Mouse (Mus musculus) embryonic facial prominence, embryonic 10.5 days (tissue): ENCODE measurements around the gene Zdhhc21. TPM values are rescaled to one million over a fixed set of nuclear protein-coding genes. Genes with fewer than 3 reads are reported as not detected.
A peak's percentile ranks its signal among the peaks of the same experiment; 100 is the strongest.

ENCODE experiments used
- DNase-seq: peaks from one replicate; pipeline ENCODE4 v3.0.0-alpha.2; 2017; ENCODE audit warnings: low spot score
- H3K27ac ChIP-seq: fragments of 300-500 bp; sonication (generic); replicated peaks from 2 replicates; pipeline ENCODE4 v1.5.1; 2016; ENCODE audit warnings: mild to moderate bottlenecking
- H3K27me3 ChIP-seq: fragments of 300-500 bp; sonication (generic); replicated peaks from 2 replicates; pipeline ENCODE4 v1.6.1; 2016; ENCODE audit warnings: low read depth, mild to moderate bottlenecking; ENCODE audit not compliant: poor library complexity, severe bottlenecking
- H3K36me3 ChIP-seq: fragments of 300-500 bp; sonication (generic); replicated peaks from 2 replicates; pipeline ENCODE4 v1.6.1; 2016; ENCODE audit warnings: mild to moderate bottlenecking, moderate library complexity
- H3K4me1 ChIP-seq: fragments of 300-500 bp; sonication (generic); 2 replicates; pipeline ENCODE4 v1.6.1; 2016
- H3K4me3 ChIP-seq: fragments of 300-500 bp; sonication (generic); 2 replicates; pipeline ENCODE4 v1.5.1; 2016; ENCODE audit warnings: mild to moderate bottlenecking, moderate library complexity
- H3K9me3 ChIP-seq: fragments of 300-500 bp; sonication (generic); 2 replicates; pipeline ENCODE4 v1.6.1; 2016; ENCODE audit warnings: mild to moderate bottlenecking
- WGBS: fragments of 180-500 bp; shearing (Covaris S2); methylation state at CpG from one replicate; pipeline ENCODE4 v1.1.7; 2016; 5-methylcytosine and 5-hydroxymethylcytosine counted together
- polyA plus RNA-seq: library from polyadenylated mRNA; unstranded; fragments of >200 nt; fragmentation: Nextera tagmentation; extraction: Ambion mirVana; gene quantifications from 2 replicates; pipeline ENCODE4 v1.2.1, GENCODE M21; 2016

Gene Zdhhc21
- polyA plus RNA-seq, 1 experiment from 2014 or later, result 13.5 TPM

- Histone ChIP-seq H3K27me3 (no peaks in the 10 kb centered on the region), H3K9me3 (no peaks in the 10 kb centered on the region), H3K4me1 (peaks cover 10% of the 10 kb centered on the region), H3K36me3 (no peaks in the 10 kb centered on the region), H3K27ac (peak overlapping the region; percentile 89), H3K4me3 (peak overlapping the region; percentile 75)
- no peak for DNase-seq
- WGBS, result 40% methylated on average over 4 of the region's 4 CpGs
Measured at GRCm38 (mm10) chr4:82858431-82859010, 1.2 kb downstream of the Zdhhc21 start.

- Histone ChIP-seq H3K9me3 (no peaks in the 10 kb centered on the region), H3K36me3 (peaks cover 6% of the 10 kb centered on the region; the same call in 1 of the 2 replicates), H3K27me3 (no peaks in the 10 kb centered on the region), H3K27ac (no peak overlapping the region), H3K4me3 (no peak overlapping the region), H3K4me1 (peaks cover 10% of the 10 kb centered on the region)
- 92% methylated on average over 3 of the region's 3 CpGs for WGBS
- no peak for DNase-seq
Measured at GRCm38 (mm10) chr4:82856986-82857385, 2.8 kb downstream of the Zdhhc21 start.

- no peak overlapping the region for H3K4me3 ChIP-seq
- H3K4me1 ChIP-seq, result peaks cover 17% of the 10 kb centered on the region
- H3K27ac ChIP-seq, result no peak overlapping the region
- no peaks in the 10 kb centered on the region for H3K9me3 ChIP-seq
- no peaks in the 10 kb centered on the region for H3K27me3 ChIP-seq
- H3K36me3 ChIP-seq, result peaks cover 6% of the 10 kb centered on the region; the same call in 1 of the 2 replicates
- whole genome bisulfite sequencing, result 89% methylated on average over 2 of the region's 2 CpGs
- no peak for DNase-seq
Measured at GRCm38 (mm10) chr4:82853809-82854208, 5.9 kb downstream of the Zdhhc21 start.

GRCm38 (mm10) chr4:82848552-82849234, 11.1 kb downstream of the Zdhhc21 start:
- peaks cover 14% of the 10 kb centered on the region for H3K4me1 ChIP-seq
- no peaks in the 10 kb centered on the region for H3K9me3 ChIP-seq
- DNase-seq, result no peak
- peaks cover 20% of the 10 kb centered on the region for H3K36me3 ChIP-seq
- no peak overlapping the region for H3K27ac ChIP-seq
- H3K4me3 ChIP-seq, result no peak overlapping the region
- 55% methylated on average over 5 of the region's 5 CpGs for WGBS
- no peaks in the 10 kb centered on the region for H3K27me3 ChIP-seq

GRCm38 (mm10) chr4:82837526-82838240, 22.1 kb downstream of the Zdhhc21 start:
- WGBS, result 74% methylated on average over 3 of the region's 3 CpGs
- peaks cover 43% of the 10 kb centered on the region for H3K36me3 ChIP-seq
- H3K9me3 ChIP-seq, result no peaks in the 10 kb centered on the region
- H3K27ac ChIP-seq, result no peak overlapping the region
- H3K4me1 ChIP-seq, result no peaks in the 10 kb centered on the region
- DNase-seq, result no peak
- no peaks in the 10 kb centered on the region for H3K27me3 ChIP-seq
- no peak overlapping the region for H3K4me3 ChIP-seq

GRCm38 (mm10) chr4:82831155-82831554, 28.6 kb downstream of the Zdhhc21 start:
- Histone ChIP-seq H3K9me3 (no peaks in the 10 kb centered on the region), H3K27ac (no peak overlapping the region), H3K4me3 (no peak overlapping the region), H3K36me3 (peaks cover 26% of the 10 kb centered on the region), H3K27me3 (no peaks in the 10 kb centered on the region), H3K4me1 (no peaks in the 10 kb centered on the region)
- no peak for DNase-seq
- 98% methylated on average over 2 of the region's 2 CpGs for WGBS

- H3K4me3 ChIP-seq, result no peak overlapping the region
- H3K9me3 ChIP-seq, result no peaks in the 10 kb centered on the region
- no peak overlapping the region for H3K27ac ChIP-seq
- peaks cover 14% of the 10 kb centered on the region for H3K36me3 ChIP-seq
- H3K27me3 ChIP-seq, result no peaks in the 10 kb centered on the region
- no peak for DNase-seq
- WGBS, result 56% methylated on average over 5 of the region's 5 CpGs
- no peaks in the 10 kb centered on the region for H3K4me1 ChIP-seq
Measured at GRCm38 (mm10) chr4:82829429-82829828, 30.3 kb downstream of the Zdhhc21 start.

GRCm38 (mm10) chr4:82827001-82827400, 32.8 kb downstream of the Zdhhc21 start:
- 85% methylated on average over 2 of the region's 2 CpGs for WGBS
- Histone ChIP-seq H3K36me3 (peaks cover 6% of the 10 kb centered on the region), H3K4me1 (no peaks in the 10 kb centered on the region), H3K27me3 (no peaks in the 10 kb centered on the region), H3K4me3 (no peak overlapping the region), H3K9me3 (no peaks in the 10 kb centered on the region), H3K27ac (no peak overlapping the region)
- no peak for DNase-seq

GRCm38 (mm10) chr4:82817833-82818232, 41.9 kb downstream of the Zdhhc21 start:
- peaks cover 15% of the 10 kb centered on the region for H3K36me3 ChIP-seq
- H3K27me3 ChIP-seq, result no peaks in the 10 kb centered on the region
- H3K27ac ChIP-seq, result no peak overlapping the region
- no peak for DNase-seq
- H3K4me1 ChIP-seq, result 0 out of 2 replicates have a peak, but pooled peaks cover 3% of the 10 kb centered on the region
- no peaks in the 10 kb centered on the region for H3K9me3 ChIP-seq
- no peak overlapping the region for H3K4me3 ChIP-seq
- 89% methylated on average over 5 of the region's 5 CpGs for WGBS

- H3K9me3 ChIP-seq, result no peaks in the 10 kb centered on the region
- no peak overlapping the region for H3K27ac ChIP-seq
- no peaks in the 10 kb centered on the region for H3K27me3 ChIP-seq
- H3K4me3 ChIP-seq, result no peak overlapping the region
- peaks cover 13% of the 10 kb centered on the region for H3K36me3 ChIP-seq
- H3K4me1 ChIP-seq, result 0 out of 2 replicates have a peak, but pooled peaks cover 3% of the 10 kb centered on the region
- WGBS, result 79% methylated on average over 8 of the region's 8 CpGs
- DNase-seq, result no peak
Measured at GRCm38 (mm10) chr4:82816351-82816750, 43.4 kb downstream of the Zdhhc21 start.

- Histone ChIP-seq H3K9me3 (no peaks in the 10 kb centered on the region), H3K27ac (no peak overlapping the region), H3K36me3 (peaks cover 13% of the 10 kb centered on the region), H3K4me3 (no peak overlapping the region), H3K4me1 (0 out of 2 replicates have a peak, but pooled peaks cover 3% of the 10 kb centered on the region), H3K27me3 (no peaks in the 10 kb centered on the region)
- peak; percentile 21 for DNase-seq
- 65% methylated on average over 4 of the region's 4 CpGs for WGBS
Measured at GRCm38 (mm10) chr4:82815296-82815695, 44.5 kb downstream of the Zdhhc21 start.

GRCm38 (mm10) chr4:82813356-82813755, 46.4 kb downstream of the Zdhhc21 start:
- no peak for DNase-seq
- Histone ChIP-seq H3K9me3 (no peaks in the 10 kb centered on the region), H3K36me3 (peaks cover 12% of the 10 kb centered on the region), H3K27ac (no peak overlapping the region), H3K4me1 (0 out of 2 replicates have a peak, but pooled peaks cover 3% of the 10 kb centered on the region), H3K4me3 (no peak overlapping the region), H3K27me3 (no peaks in the 10 kb centered on the region)
- WGBS, result 66% methylated on average over 6 of the region's 6 CpGs
